Mouse (Mus musculus) splenic B cell, adult 2 months (primary cell): ENCODE data around the gene Pgd.
"Not testable (repeated sequence)": the region's sequence is repeated elsewhere in the genome, so short reads cannot be mapped to it uniquely, and the experiment has no call there.

ENCODE experiments used
- DNase-seq: peaks from one replicate; pipeline ENCODE4 v3.0.0-alpha.2; 2011; ENCODE audit warnings: low read depth, low spot score
- H3K27me3 ChIP-seq: 2 replicates; pipeline ENCODE4 v1.6.1; 2012; ENCODE audit warnings: mild to moderate bottlenecking, low read length, moderate library complexity, mixed read lengths; ENCODE audit not compliant: control insufficient read depth, poor library complexity, insufficient read depth, severe bottlenecking
- H3K36me3 ChIP-seq: 2 replicates; pipeline ENCODE4 v1.6.1; 2012; ENCODE audit warnings: mild to moderate bottlenecking, low read length, moderate library complexity, mixed read lengths; ENCODE audit not compliant: control insufficient read depth, poor library complexity, insufficient read depth, severe bottlenecking

Pgd gene

GRCm38 (mm10) chr4:149177046-149177445, 10.5 kb upstream of the Pgd start:
- no peak for DNase-seq
- Histone ChIP-seq H3K27me3 (no peaks in the 10 kb centered on the region), H3K36me3 (no peaks in the 10 kb centered on the region)

DNA sequence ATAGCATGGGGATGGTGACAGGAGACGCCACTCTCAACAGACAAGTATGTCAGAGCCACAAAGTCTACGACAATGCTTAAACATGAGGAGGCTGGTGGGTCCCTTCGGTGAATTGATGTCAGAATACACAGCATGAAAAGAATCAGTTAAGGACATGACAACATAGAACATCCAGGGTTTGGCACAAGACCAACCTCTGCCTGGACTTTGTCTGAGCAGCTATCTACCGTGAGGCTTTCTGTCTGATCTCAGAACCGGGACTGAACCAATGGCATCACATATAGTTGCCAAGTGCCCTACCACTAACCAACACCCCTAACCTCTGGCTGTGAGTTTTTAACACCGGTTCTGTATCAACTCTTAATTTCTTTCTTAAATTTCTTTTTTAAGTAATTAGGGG, 10.1 kb upstream of the Pgd start:
- Histone ChIP-seq H3K36me3 (no peaks in the 10 kb centered on the region), H3K27me3 (no peaks in the 10 kb centered on the region)
- DNase-seq = no peak

DNA sequence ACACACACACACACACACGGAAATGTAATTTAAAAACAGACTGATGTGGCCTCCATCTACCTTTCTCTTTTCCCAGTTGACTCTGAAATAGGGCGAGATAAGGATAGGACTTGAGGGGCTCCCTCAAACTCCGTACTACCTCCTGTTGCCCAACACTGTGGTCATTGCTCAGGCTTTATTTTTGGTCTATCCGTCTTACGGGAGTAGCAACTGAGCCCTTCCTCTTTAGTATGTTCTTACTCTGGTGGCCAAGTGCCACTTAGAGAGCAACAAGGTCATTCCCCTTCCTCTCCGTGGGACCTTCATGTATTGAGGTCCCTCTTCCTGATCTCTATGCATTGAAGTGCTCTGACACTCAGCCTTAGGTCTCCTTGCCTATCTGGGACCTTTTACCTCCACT, 7.1 kb upstream of the Pgd start:
- DNase-seq = no peak
- no peaks in the 10 kb centered on the region for H3K36me3 ChIP-seq
- no peaks in the 10 kb centered on the region for H3K27me3 ChIP-seq

- Histone ChIP-seq H3K36me3 (no peaks in the 10 kb centered on the region), H3K27me3 (no peaks in the 10 kb centered on the region)
- no peak for DNase-seq
These were observed 6.1 kb upstream of the Pgd start for GRCm38 (mm10) chr4:149172666-149173065.

DNA sequence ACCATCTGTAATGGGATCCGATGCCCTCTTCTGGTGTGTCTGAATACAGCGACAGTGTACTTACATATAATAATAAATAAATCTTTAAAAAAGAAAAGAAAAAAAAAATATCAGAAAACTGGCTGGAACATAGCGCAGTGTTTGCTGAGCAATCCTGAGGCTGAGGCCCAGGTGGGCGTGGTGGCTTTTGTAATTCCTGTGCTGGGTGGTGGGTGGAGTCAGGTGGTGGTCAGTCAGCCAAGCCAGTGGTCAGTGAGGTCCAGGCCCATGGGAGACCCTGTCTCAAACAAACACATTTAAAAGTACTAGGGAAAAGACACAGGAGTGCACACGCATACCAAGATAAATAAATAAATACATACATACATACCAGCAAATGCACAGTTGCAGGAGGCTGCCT, 5.5 kb upstream of the Pgd start:
- no peaks in the 10 kb centered on the region for H3K36me3 ChIP-seq
- DNase-seq = no peak
- H3K27me3 ChIP-seq = no peaks in the 10 kb centered on the region

DNA sequence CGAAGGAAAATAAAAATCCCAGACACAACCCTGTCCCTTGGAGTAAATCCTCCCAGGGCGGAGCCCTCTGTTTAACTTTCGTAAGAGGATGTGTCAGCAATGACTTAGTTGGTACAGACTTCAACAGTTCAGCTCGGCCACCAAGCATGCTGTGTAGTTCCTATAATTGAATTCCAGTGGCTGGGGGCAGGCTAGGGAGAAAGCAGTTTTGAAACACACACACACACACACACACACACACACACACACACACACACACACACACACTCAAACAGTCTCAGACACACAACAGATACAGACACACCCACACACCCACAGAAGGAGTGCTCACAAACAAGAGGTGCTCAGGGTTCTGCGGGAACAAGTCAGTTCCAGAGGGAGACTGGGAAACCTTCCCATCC, 5.0 kb upstream of the Pgd start:
- Histone ChIP-seq H3K27me3 (no peaks in the 10 kb centered on the region), H3K36me3 (no peaks in the 10 kb centered on the region)
- no peak for DNase-seq

DNA sequence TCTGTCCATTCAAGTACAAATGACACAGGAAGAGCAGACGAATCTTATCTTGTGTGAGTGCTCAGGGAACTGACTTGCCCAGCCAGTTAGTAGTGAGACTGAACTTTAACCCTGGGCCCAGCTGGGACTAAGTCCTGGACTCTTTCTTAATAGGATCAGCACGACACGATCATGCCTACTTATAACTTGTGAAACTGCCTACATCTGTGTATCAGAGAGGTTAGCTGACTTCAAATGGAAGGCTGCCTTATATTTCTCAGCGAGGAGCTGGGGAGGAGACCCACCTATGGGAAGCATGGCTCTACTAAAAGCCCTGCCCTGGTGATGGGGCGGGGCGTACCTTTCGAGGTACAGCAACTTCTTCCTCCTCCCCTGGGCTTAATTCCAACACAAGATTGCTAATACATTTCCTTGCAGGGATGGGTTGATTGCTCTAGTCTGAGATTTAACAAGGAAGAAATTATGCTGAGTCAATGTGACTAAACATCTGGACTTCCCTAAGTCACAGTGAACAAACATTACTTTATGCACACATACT, 3.9 kb upstream of the Pgd start:
- no peak for DNase-seq

DNA sequence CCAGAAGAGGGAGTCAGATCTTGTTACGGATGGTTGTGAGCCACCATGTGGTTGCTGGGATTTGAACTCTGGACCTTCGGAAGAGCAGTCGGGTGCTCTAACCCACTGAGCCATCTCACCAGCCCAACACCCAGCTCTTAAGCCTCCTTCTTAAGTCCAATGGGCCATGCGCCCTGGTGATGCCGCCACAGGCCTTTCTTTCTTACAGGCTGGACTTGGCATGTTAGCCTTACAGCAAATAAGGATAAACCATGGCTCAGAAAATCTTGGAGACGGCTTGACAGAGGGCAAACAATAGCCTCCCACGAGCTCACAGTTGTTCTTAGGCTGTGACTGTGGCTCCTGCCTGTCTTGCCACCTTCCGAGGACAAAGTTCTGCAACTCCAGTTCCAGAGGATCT, 3.4 kb upstream of the Pgd start:
- not testable (repeated sequence) for H3K27me3 ChIP-seq, DNase-seq, H3K36me3 ChIP-seq

More for the DNA sequence above, 3.9 kb upstream of the Pgd start:
- no peaks in the 10 kb centered on the region for H3K36me3 ChIP-seq
- no peaks in the 10 kb centered on the region for H3K27me3 ChIP-seq

DNA sequence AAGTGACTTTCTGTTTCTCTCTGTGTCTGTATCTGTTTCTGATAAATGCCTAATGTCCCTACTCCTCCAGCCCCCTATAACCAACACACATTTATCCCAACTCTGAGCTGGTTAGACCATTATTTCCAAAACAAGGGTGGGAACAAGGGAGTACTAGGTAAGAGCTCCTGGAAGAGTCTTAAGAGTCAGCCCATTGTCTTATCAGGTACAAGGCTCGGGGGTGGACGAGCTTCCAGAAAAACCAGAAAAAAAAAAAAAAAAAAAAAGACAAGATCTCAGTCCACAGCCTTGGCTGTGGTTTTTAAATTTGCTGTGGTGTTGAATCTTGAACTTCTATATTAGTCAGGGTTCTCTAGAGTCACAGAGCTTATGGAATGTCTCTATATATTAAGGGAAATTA, 1.4 kb upstream of the Pgd start:
- DNase-seq = no peak
- no peaks in the 10 kb centered on the region for H3K36me3 ChIP-seq
- H3K27me3 ChIP-seq = no peaks in the 10 kb centered on the region

GRCm38 (mm10) chr4:149166957-149167611, 513 bp upstream of the Pgd start:
- DNase-seq = peak; percentile 78
- Histone ChIP-seq H3K36me3 (no peaks in the 10 kb centered on the region), H3K27me3 (no peaks in the 10 kb centered on the region)

DNA sequence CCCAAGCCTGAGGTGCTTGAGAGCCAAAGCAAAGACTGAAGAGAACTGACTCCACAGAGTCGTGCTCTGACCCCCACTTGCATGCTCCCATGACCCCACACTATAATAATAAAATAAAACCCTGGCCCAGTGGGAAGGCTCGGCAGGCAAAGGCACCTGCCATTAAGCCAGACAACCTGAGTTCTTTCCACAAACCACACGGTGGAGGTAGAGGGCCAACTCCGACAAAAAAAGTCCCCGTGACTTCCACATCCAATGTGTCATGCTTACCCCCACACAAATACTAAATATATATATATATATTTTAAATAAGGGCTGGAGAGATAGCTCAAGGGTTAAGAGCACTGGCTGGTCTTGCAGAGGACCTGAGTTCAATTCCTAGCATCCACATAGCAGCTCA, 2.4 kb downstream of the Pgd start:
- no peak for DNase-seq
- Histone ChIP-seq H3K36me3 (peaks cover 4% of the 10 kb centered on the region; the same call in 1 of the 2 replicates), H3K27me3 (no peaks in the 10 kb centered on the region)

- no peaks in the 10 kb centered on the region for H3K27me3 ChIP-seq
- peaks cover 5% of the 10 kb centered on the region for H3K36me3 ChIP-seq
- no peak for DNase-seq
These were observed 3.4 kb downstream of the Pgd start for GRCm38 (mm10) chr4:149163196-149163595.

GRCm38 (mm10) chr4:149161166-149161565, 5.4 kb downstream of the Pgd start:
- no peak for DNase-seq
- Histone ChIP-seq H3K36me3 (peaks cover 5% of the 10 kb centered on the region), H3K27me3 (no peaks in the 10 kb centered on the region)

- peaks cover 10% of the 10 kb centered on the region for H3K36me3 ChIP-seq
- DNase-seq = no peak
These were observed 6.7 kb downstream of the Pgd start for GRCm38 (mm10) chr4:149159891-149160290.

DNA sequence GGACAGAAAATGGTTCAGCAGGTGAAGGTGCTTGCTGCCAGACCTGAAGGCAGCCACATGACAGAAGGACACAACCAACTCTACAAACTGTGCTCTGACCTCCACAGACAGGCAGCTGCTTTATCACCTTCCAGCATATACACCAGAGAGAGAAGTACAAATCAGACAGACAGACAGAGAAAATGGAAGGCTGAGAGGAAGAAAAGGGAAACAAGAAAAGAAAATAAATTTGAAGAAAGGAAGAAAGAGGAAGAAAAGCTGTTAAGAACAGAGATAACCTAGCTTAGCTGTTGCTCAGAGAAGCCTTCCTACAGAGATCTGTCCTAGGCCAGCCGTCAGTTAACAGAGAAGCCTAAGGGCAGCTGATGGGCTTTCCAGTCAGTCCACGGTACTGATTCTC, 7.4 kb downstream of the Pgd start:
- Histone ChIP-seq H3K27me3 (no peaks in the 10 kb centered on the region), H3K36me3 (peaks cover 11% of the 10 kb centered on the region)
- no peak for DNase-seq

More at GRCm38 (mm10) chr4:149159891-149160290, 6.7 kb downstream of the Pgd start:
- no peaks in the 10 kb centered on the region for H3K27me3 ChIP-seq

- Histone ChIP-seq H3K36me3 (peaks cover 11% of the 10 kb centered on the region), H3K27me3 (no peaks in the 10 kb centered on the region)
- DNase-seq = no peak
These were observed 9.1 kb downstream of the Pgd start for GRCm38 (mm10) chr4:149157415-149157973.
